Mouse (Mus musculus): ENCODE measurements at regions not wholly inside any gene's neighbourhood (a gene's known extent, or its start where the extent isn't known, plus 50 kb on each side); places are given as distances from the start of the nearest gene placed in this dataset.

GRCm38 (mm10) chr9:6552731-6553130 lies 283.1 kb upstream of the Ddi1 start:
- H3K27ac ChIP-seq (ENCODE audit: insufficient read depth, low read depth, low read length), result no peak overlapping the region
- no peak for DNase-seq
- H3K27me3 ChIP-seq (replicated peaks; ENCODE audit: control insufficient read depth, insufficient read depth, low read length), result no peaks in the 10 kb centered on the region
- no peak for TF ChIP-seq CTCF (conservative IDR thresholded peaks at IDR 0.05; ENCODE audit: insufficient read depth, insufficient read length, low read depth, low read length)
- TF ChIP-seq POLR2A (IDR thresholded peaks at IDR 0.05; ENCODE audit: low read depth, low read length), result no peak
- WGBS, result 88% methylated on average over 10 of the region's 10 CpGs
- H3K4me3 ChIP-seq (ENCODE audit: insufficient read depth, low read depth, low read length), result no peak overlapping the region
- H3K36me3 ChIP-seq (ENCODE audit: control insufficient read depth, insufficient read depth, low read length), result no peaks in the 10 kb centered on the region
- H3K4me1 ChIP-seq (ENCODE audit: control insufficient read depth, insufficient read depth, low read length), result no peaks in the 10 kb centered on the region

GRCm38 (mm10) chr9:6540178-6540700 lies 270.6 kb upstream of the Ddi1 start:
- DNase-seq, result no peak
- TF ChIP-seq CTCF (conservative IDR thresholded peaks at IDR 0.05; ENCODE audit: insufficient read depth, insufficient read length, low read depth, low read length) (no peak), POLR2A (IDR thresholded peaks at IDR 0.05; ENCODE audit: low read depth, low read length) (no peak)
- Histone ChIP-seq H3K36me3 (ENCODE audit: control insufficient read depth, insufficient read depth, low read length) (no peaks in the 10 kb centered on the region), H3K27me3 (replicated peaks; ENCODE audit: control insufficient read depth, insufficient read depth, low read length) (no peaks in the 10 kb centered on the region), H3K27ac (ENCODE audit: insufficient read depth, low read depth, low read length) (no peak overlapping the region), H3K4me1 (ENCODE audit: control insufficient read depth, insufficient read depth, low read length) (no peaks in the 10 kb centered on the region), H3K4me3 (ENCODE audit: insufficient read depth, low read depth, low read length) (no peak overlapping the region)

GRCm38 (mm10) chr9:6528836-6529235 lies 259.2 kb upstream of the Ddi1 start:
- Histone ChIP-seq H3K27me3 (replicated peaks; ENCODE audit: control insufficient read depth, insufficient read depth, low read length) (no peaks in the 10 kb centered on the region), H3K36me3 (ENCODE audit: control insufficient read depth, insufficient read depth, low read length) (no peaks in the 10 kb centered on the region), H3K4me3 (ENCODE audit: insufficient read depth, low read depth, low read length) (no peak overlapping the region), H3K4me1 (ENCODE audit: control insufficient read depth, insufficient read depth, low read length) (no peaks in the 10 kb centered on the region), H3K27ac (ENCODE audit: insufficient read depth, low read depth, low read length) (no peak overlapping the region)
- DNase-seq, result no peak
- TF ChIP-seq POLR2A (IDR thresholded peaks at IDR 0.05; ENCODE audit: low read depth, low read length) (no peak), CTCF (conservative IDR thresholded peaks at IDR 0.05; ENCODE audit: insufficient read depth, insufficient read length, low read depth, low read length) (no peak)

GRCm38 (mm10) chr9:6517194-6517593 lies 247.5 kb upstream of the Ddi1 start:
- TF ChIP-seq POLR2A (IDR thresholded peaks at IDR 0.05; ENCODE audit: low read depth, low read length) (no peak), CTCF (conservative IDR thresholded peaks at IDR 0.05; ENCODE audit: insufficient read depth, insufficient read length, low read depth, low read length) (no peak)
- Histone ChIP-seq H3K36me3 (ENCODE audit: control insufficient read depth, insufficient read depth, low read length) (no peaks in the 10 kb centered on the region), H3K4me1 (ENCODE audit: control insufficient read depth, insufficient read depth, low read length) (no peaks in the 10 kb centered on the region), H3K27me3 (replicated peaks; ENCODE audit: control insufficient read depth, insufficient read depth, low read length) (no peaks in the 10 kb centered on the region), H3K27ac (ENCODE audit: insufficient read depth, low read depth, low read length) (no peak overlapping the region), H3K4me3 (ENCODE audit: insufficient read depth, low read depth, low read length) (no peak overlapping the region)
- DNase-seq, result no peak
- 70% methylated on average over 2 of the region's 2 CpGs for WGBS

GRCm38 (mm10) chr9:6497786-6498185 lies 228.1 kb upstream of the Ddi1 start:
- no peak overlapping the region for H3K4me3 ChIP-seq (ENCODE audit: insufficient read depth, low read depth, low read length)
- no peak overlapping the region for H3K27ac ChIP-seq (ENCODE audit: insufficient read depth, low read depth, low read length)
- TF ChIP-seq CTCF (conservative IDR thresholded peaks at IDR 0.05; ENCODE audit: insufficient read depth, insufficient read length, low read depth, low read length) (no peak), POLR2A (IDR thresholded peaks at IDR 0.05; ENCODE audit: low read depth, low read length) (no peak)
- no peaks in the 10 kb centered on the region for H3K4me1 ChIP-seq (ENCODE audit: control insufficient read depth, insufficient read depth, low read length)
- no peaks in the 10 kb centered on the region for H3K27me3 ChIP-seq (replicated peaks; ENCODE audit: control insufficient read depth, insufficient read depth, low read length)
- no peak for DNase-seq
- H3K36me3 ChIP-seq (ENCODE audit: control insufficient read depth, insufficient read depth, low read length), result no peaks in the 10 kb centered on the region

GRCm38 (mm10) chr9:6480401-6480800 lies 210.8 kb upstream of the Ddi1 start:
- no peak overlapping the region for H3K27ac ChIP-seq (ENCODE audit: insufficient read depth, low read depth, low read length)
- H3K4me1 ChIP-seq (ENCODE audit: control insufficient read depth, insufficient read depth, low read length), result no peaks in the 10 kb centered on the region
- TF ChIP-seq POLR2A (IDR thresholded peaks at IDR 0.05; ENCODE audit: low read depth, low read length), result no peak
- no peak for TF ChIP-seq CTCF (conservative IDR thresholded peaks at IDR 0.05; ENCODE audit: insufficient read depth, insufficient read length, low read depth, low read length)
- no peak overlapping the region for H3K4me3 ChIP-seq (ENCODE audit: insufficient read depth, low read depth, low read length)
- 78% methylated on average over 1 of the region's 1 CpGs for WGBS
- H3K27me3 ChIP-seq (replicated peaks; ENCODE audit: control insufficient read depth, insufficient read depth, low read length), result no peaks in the 10 kb centered on the region; the same call in 1 of the 2 replicates
- no peaks in the 10 kb centered on the region for H3K36me3 ChIP-seq (ENCODE audit: control insufficient read depth, insufficient read depth, low read length)
- DNase-seq, result no peak

GRCm38 (mm10) chr9:6454542-6454941 lies 184.9 kb upstream of the Ddi1 start:
- Histone ChIP-seq H3K27me3 (replicated peaks; ENCODE audit: control insufficient read depth, insufficient read depth, low read length) (no peaks in the 10 kb centered on the region), H3K4me3 (ENCODE audit: insufficient read depth, low read depth, low read length) (no peak overlapping the region), H3K4me1 (ENCODE audit: control insufficient read depth, insufficient read depth, low read length) (no peaks in the 10 kb centered on the region), H3K27ac (ENCODE audit: insufficient read depth, low read depth, low read length) (no peak overlapping the region), H3K36me3 (ENCODE audit: control insufficient read depth, insufficient read depth, low read length) (no peaks in the 10 kb centered on the region)
- TF ChIP-seq POLR2A (IDR thresholded peaks at IDR 0.05; ENCODE audit: low read depth, low read length) (no peak), CTCF (conservative IDR thresholded peaks at IDR 0.05; ENCODE audit: insufficient read depth, insufficient read length, low read depth, low read length) (no peak)
- no peak for DNase-seq

- Histone ChIP-seq H3K4me1 (ENCODE audit: control insufficient read depth, insufficient read depth, low read length) (no peaks in the 10 kb centered on the region), H3K27me3 (replicated peaks; ENCODE audit: control insufficient read depth, insufficient read depth, low read length) (no peaks in the 10 kb centered on the region), H3K36me3 (ENCODE audit: control insufficient read depth, insufficient read depth, low read length) (no peaks in the 10 kb centered on the region), H3K4me3 (ENCODE audit: insufficient read depth, low read depth, low read length) (no peak overlapping the region), H3K27ac (ENCODE audit: insufficient read depth, low read depth, low read length) (no peak overlapping the region)
- DNase-seq, result no peak
- WGBS, result 91% methylated on average over 3 of the region's 3 CpGs
- no peak for TF ChIP-seq CTCF (conservative IDR thresholded peaks at IDR 0.05; ENCODE audit: insufficient read depth, insufficient read length, low read depth, low read length)
- no peak for TF ChIP-seq POLR2A (IDR thresholded peaks at IDR 0.05; ENCODE audit: low read depth, low read length)
These were observed 165.6 kb upstream of the Ddi1 start for GRCm38 (mm10) chr9:6435236-6435635.

Data from kidney, adult 2 months (tissue).